Mouse (Mus musculus): Measurements from ENCODE around the gene Uts2. TPM values are rescaled to one million over a fixed set of nuclear protein-coding genes. Genes with fewer than 3 reads are reported as not detected.

Uts2 gene
- polyA plus RNA-seq, 1 experiment from 2014 or later, result not detected

DNA sequence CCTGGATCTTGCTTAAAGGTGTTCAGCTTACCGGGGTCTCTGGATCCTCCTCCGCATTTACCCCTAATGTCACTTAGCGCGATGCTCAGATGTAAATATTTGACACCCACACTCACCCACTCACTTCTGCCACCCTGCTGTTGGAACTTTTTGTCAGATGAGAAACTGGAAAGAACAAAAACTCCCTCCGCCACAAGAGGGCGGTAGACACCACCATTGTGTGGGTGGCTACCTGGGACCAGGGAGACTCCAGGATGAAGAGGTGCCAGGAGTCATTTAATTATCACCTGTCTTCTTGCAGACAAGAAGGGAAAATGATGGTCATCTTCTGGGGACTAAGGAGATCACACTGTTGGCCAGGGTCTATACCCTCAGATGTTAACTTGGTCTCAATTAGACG, 30.3 kb upstream of the Uts2 start:
- Histone ChIP-seq H3K27ac (ENCODE audit: low read depth, low read length) (no peak overlapping the region), H3K9ac (ENCODE audit: low read depth, low read length) (no peak overlapping the region), H3K4me2 (replicated peaks; ENCODE audit: low read depth, low read length) (no peak overlapping the region), H3K4me3 (ENCODE audit: low read depth, low read length) (no peak overlapping the region), H3K9me3 (ENCODE audit: control insufficient read depth, low read length) (no peaks in the 10 kb centered on the region), H3K36me3 (ENCODE audit: control insufficient read depth, insufficient read depth, low read length) (no peaks in the 10 kb centered on the region), H3K4me1 (replicated peaks; ENCODE audit: control insufficient read depth, insufficient read depth, low read length) (no peaks in the 10 kb centered on the region), H3K27me3 (ENCODE audit: control insufficient read depth, insufficient read depth, low read length) (no peaks in the 10 kb centered on the region)
- peak; percentile 72 for DNase-seq (ENCODE audit: low spot score)
- WGBS, result 23% methylated on average over 7 of the region's 7 CpGs
- no peak for ATAC-seq (ENCODE audit: low FRiP score)

DNA sequence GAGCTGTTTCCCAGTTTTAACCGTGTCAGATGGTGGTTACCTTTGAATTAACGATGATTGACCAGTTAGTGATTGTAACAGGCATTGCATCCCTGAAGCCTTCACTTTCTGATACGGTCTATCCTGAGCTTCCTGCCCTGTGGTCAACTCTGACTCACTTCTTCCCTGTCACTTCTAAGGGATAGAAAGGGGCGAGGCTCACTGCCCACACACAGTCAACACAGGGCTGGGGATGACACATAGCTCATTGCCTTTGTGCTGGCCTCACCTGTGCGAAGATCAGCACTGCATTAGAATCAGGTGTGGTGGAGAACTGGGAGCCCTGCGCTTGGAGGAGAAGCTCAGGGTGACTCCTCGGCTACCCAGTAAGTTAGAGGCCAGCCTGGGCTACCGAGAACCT, 27.9 kb upstream of the Uts2 start:
- Histone ChIP-seq H3K4me3 (ENCODE audit: low read depth, low read length) (no peak overlapping the region), H3K27me3 (ENCODE audit: control insufficient read depth, insufficient read depth, low read length) (no peaks in the 10 kb centered on the region), H3K9ac (ENCODE audit: low read depth, low read length) (no peak overlapping the region), H3K4me2 (replicated peaks; ENCODE audit: low read depth, low read length) (no peak overlapping the region), H3K9me3 (ENCODE audit: control insufficient read depth, low read length) (no peaks in the 10 kb centered on the region), H3K36me3 (ENCODE audit: control insufficient read depth, insufficient read depth, low read length) (no peaks in the 10 kb centered on the region), H3K4me1 (replicated peaks; ENCODE audit: control insufficient read depth, insufficient read depth, low read length) (no peaks in the 10 kb centered on the region), H3K27ac (ENCODE audit: low read depth, low read length) (no peak overlapping the region)
- DNase-seq (ENCODE audit: low spot score) (no peak), ATAC-seq (ENCODE audit: low FRiP score) (no peak)
- WGBS, result 91% methylated on average over 8 of the region's 8 CpGs

DNA sequence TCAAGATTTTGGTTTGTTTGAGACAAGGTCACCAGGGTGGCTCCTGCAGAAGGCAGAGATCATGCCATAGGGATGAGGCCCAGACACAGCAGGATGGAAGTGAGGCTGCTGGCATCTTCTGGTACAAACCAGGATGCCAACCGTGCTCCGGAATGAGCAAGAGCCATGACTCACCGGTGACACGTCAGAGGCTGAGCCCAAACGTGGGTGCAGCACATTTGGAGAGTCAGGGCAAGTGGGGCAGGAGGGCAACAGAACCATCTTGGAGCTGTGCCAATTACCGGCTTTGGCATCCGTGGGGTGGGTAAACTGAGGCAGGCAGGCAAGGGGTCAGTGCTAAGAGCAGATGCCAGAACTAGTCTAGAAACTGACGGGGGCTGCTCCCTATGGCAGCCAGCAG, 23.6 kb upstream of the Uts2 start:
- Histone ChIP-seq H3K9me3 (ENCODE audit: control insufficient read depth, low read length) (no peaks in the 10 kb centered on the region), H3K27ac (ENCODE audit: low read depth, low read length) (no peak overlapping the region), H3K4me2 (replicated peaks; ENCODE audit: low read depth, low read length) (no peak overlapping the region), H3K4me3 (ENCODE audit: low read depth, low read length) (no peak overlapping the region), H3K27me3 (ENCODE audit: control insufficient read depth, insufficient read depth, low read length) (no peaks in the 10 kb centered on the region), H3K4me1 (replicated peaks; ENCODE audit: control insufficient read depth, insufficient read depth, low read length) (no peaks in the 10 kb centered on the region), H3K9ac (ENCODE audit: low read depth, low read length) (no peak overlapping the region), H3K36me3 (ENCODE audit: control insufficient read depth, insufficient read depth, low read length) (no peaks in the 10 kb centered on the region)
- no peak for ATAC-seq (ENCODE audit: low FRiP score)
- WGBS, result 81% methylated on average over 8 of the region's 8 CpGs
- no peak for DNase-seq (ENCODE audit: low spot score)

DNA sequence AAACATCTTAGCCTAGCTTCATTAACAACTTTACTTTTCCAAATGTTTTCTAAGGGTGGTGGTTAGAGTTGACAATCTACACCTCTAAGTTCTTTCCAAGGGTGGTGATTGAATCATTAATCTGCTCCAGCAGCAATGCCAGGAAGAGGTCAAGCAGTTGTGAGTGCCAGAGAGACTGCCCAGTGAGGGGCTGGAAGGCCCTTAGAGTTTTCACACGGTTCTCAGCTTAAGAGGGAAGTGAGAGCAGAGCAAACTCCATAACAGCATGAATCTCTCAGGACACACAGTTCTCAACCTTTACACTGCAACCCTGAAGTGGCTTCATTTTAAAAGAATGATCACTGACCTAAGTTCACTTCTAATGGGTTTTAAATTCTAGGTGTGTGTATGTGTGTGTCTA, 21.8 kb upstream of the Uts2 start:
- WGBS, result 43% methylated on average over 1 of the region's 1 CpGs
- Histone ChIP-seq H3K4me2 (replicated peaks; ENCODE audit: low read depth, low read length) (no peak overlapping the region), H3K27ac (ENCODE audit: low read depth, low read length) (no peak overlapping the region), H3K9me3 (ENCODE audit: control insufficient read depth, low read length) (no peaks in the 10 kb centered on the region), H3K9ac (ENCODE audit: low read depth, low read length) (no peak overlapping the region), H3K36me3 (ENCODE audit: control insufficient read depth, insufficient read depth, low read length) (no peaks in the 10 kb centered on the region), H3K27me3 (ENCODE audit: control insufficient read depth, insufficient read depth, low read length) (no peaks in the 10 kb centered on the region), H3K4me1 (replicated peaks; ENCODE audit: control insufficient read depth, insufficient read depth, low read length) (no peaks in the 10 kb centered on the region), H3K4me3 (ENCODE audit: low read depth, low read length) (no peak overlapping the region)
- DNase-seq (ENCODE audit: low spot score) (no peak), ATAC-seq (ENCODE audit: low FRiP score) (no peak)

DNA sequence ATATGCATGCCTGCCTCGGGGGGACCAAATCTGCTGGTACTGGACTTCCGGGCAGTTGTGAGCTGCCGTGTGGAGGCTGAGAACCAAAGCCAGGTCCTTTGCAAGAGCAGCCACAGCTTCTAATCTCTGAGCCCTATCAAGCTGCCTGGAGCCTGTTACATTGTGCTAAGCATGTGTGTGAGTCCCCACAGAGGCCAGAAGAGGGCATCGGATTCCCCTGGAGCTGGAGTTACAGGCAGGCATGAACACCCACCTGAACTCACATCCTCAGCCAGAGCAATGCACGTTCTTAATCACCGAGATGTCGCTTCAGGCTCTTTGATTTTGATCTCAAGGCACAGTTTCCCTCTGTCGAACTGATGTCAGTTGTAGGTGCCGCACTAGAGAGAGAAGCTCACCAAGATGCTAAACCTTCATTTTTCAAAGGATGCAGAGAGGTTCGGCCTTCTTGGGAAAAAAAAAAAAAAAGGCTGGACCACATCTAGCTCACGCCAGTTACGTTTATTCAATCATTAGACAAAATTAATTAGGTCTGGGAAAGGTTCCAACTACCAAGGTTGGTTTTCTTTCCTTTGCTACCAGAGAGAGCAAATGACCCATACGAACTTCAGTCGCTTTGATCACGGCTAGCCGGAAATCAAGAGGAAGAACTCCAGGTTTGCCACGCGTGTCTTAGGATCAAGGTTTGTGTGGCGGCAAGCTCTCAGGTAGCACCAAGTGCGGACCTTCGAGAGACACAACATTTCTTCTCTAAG, 18.6 kb upstream of the Uts2 start:
- H3K27me3 ChIP-seq (ENCODE audit: control insufficient read depth, insufficient read depth, low read length), result no peaks in the 10 kb centered on the region
- H3K4me1 ChIP-seq (replicated peaks; ENCODE audit: control insufficient read depth, insufficient read depth, low read length), result no peaks in the 10 kb centered on the region
- WGBS, result 94% methylated on average over 21 of the region's 21 CpGs
- no peak overlapping the region for H3K27ac ChIP-seq (ENCODE audit: low read depth, low read length)
- H3K36me3 ChIP-seq (ENCODE audit: control insufficient read depth, insufficient read depth, low read length), result no peaks in the 10 kb centered on the region
- no peak overlapping the region for H3K4me3 ChIP-seq (ENCODE audit: low read depth, low read length)
- no peak overlapping the region for H3K9ac ChIP-seq (ENCODE audit: low read depth, low read length)
- no peak overlapping the region for H3K4me2 ChIP-seq (replicated peaks; ENCODE audit: low read depth, low read length)
- DNase-seq (ENCODE audit: low spot score) (no peak), ATAC-seq (ENCODE audit: low FRiP score) (no peak)
- no peaks in the 10 kb centered on the region for H3K9me3 ChIP-seq (ENCODE audit: control insufficient read depth, low read length)

DNA sequence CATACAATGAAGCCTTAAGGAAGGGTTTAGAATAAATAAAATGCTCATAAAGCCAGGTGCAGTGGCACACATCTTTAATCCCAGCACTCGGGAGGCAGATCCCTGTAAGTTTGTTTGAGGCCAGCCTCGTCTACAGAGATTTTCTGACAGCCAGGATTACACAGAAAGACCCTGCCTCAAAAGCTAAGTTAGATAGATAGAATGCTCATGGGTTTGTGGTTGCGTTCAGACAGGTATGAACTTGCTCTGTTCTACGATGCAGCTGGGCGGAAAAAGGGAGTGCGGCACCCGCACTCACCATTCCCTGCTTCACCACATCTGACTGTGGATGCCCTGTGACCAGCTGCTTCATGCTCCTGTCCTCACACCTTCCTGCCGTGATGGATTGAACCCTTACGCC, 17.4 kb upstream of the Uts2 start:
- no peaks in the 10 kb centered on the region for H3K27me3 ChIP-seq (ENCODE audit: control insufficient read depth, insufficient read depth, low read length)
- no peaks in the 10 kb centered on the region for H3K36me3 ChIP-seq (ENCODE audit: control insufficient read depth, insufficient read depth, low read length)
- H3K9me3 ChIP-seq (ENCODE audit: control insufficient read depth, low read length), result no peaks in the 10 kb centered on the region
- no peak overlapping the region for H3K4me3 ChIP-seq (ENCODE audit: low read depth, low read length)
- WGBS, result 84% methylated on average over 9 of the region's 9 CpGs
- no peak overlapping the region for H3K27ac ChIP-seq (ENCODE audit: low read depth, low read length)
- ATAC-seq (ENCODE audit: low FRiP score) (no peak), DNase-seq (ENCODE audit: low spot score) (no peak)
- no peak overlapping the region for H3K9ac ChIP-seq (ENCODE audit: low read depth, low read length)
- H3K4me1 ChIP-seq (replicated peaks; ENCODE audit: control insufficient read depth, insufficient read depth, low read length), result no peaks in the 10 kb centered on the region
- no peak overlapping the region for H3K4me2 ChIP-seq (replicated peaks; ENCODE audit: low read depth, low read length)

DNA sequence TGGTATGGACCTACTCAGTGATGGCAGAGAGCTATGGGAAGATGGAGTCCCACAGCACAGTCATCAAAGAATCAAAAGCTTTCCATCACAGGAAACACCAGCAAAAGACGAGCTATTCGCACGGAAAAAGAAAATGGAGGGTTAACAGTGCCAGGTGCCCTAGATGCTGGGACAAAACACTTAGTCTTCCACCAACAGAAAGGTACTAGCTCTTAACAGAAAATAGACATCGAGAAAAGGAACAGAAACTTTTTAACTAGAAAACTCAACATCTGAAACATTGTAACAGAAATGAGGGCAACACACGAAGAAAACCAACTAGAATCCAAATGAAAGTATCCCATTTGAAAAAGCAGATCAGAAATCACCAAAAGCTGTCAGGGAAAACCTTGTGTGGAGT, 16.7 kb upstream of the Uts2 start:
- DNase-seq (ENCODE audit: low spot score) (no peak), ATAC-seq (ENCODE audit: low FRiP score) (no peak)
- no peak overlapping the region for H3K4me3 ChIP-seq (ENCODE audit: low read depth, low read length)
- 85% methylated on average over 5 of the region's 5 CpGs for WGBS
- H3K36me3 ChIP-seq (ENCODE audit: control insufficient read depth, insufficient read depth, low read length), result no peaks in the 10 kb centered on the region
- H3K9me3 ChIP-seq (ENCODE audit: control insufficient read depth, low read length), result no peaks in the 10 kb centered on the region
- H3K4me1 ChIP-seq (replicated peaks; ENCODE audit: control insufficient read depth, insufficient read depth, low read length), result no peaks in the 10 kb centered on the region
- no peak overlapping the region for H3K27ac ChIP-seq (ENCODE audit: low read depth, low read length)
- no peak overlapping the region for H3K9ac ChIP-seq (ENCODE audit: low read depth, low read length)
- H3K27me3 ChIP-seq (ENCODE audit: control insufficient read depth, insufficient read depth, low read length), result no peaks in the 10 kb centered on the region
- H3K4me2 ChIP-seq (replicated peaks; ENCODE audit: low read depth, low read length), result no peak overlapping the region

DNA sequence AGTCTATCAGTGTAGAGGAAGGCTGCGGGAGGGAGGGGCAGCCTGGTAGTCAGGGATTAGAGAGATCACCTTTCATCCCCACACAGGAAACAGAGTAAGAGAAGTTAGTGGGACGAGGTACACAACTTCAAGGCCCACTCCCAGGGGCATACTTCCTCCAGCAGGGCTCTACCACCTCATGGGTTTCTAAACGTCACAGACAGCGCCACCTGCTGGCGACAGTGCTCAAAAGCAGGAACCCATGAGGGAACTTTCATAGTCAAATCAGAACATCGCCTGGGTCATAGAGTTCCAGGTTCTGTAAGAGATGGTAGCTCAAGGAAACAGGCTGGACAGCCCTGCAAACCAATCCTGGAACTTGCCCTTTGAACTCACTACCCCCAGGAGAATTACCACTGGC, 6.7 kb upstream of the Uts2 start:
- Histone ChIP-seq H3K4me3 (ENCODE audit: low read depth, low read length) (no peak overlapping the region), H3K9me3 (ENCODE audit: control insufficient read depth, low read length) (no peaks in the 10 kb centered on the region), H3K9ac (ENCODE audit: low read depth, low read length) (no peak overlapping the region), H3K36me3 (ENCODE audit: control insufficient read depth, insufficient read depth, low read length) (no peaks in the 10 kb centered on the region), H3K4me1 (replicated peaks; ENCODE audit: control insufficient read depth, insufficient read depth, low read length) (no peaks in the 10 kb centered on the region), H3K4me2 (replicated peaks; ENCODE audit: low read depth, low read length) (no peak overlapping the region), H3K27me3 (ENCODE audit: control insufficient read depth, insufficient read depth, low read length) (no peaks in the 10 kb centered on the region), H3K27ac (ENCODE audit: low read depth, low read length) (no peak overlapping the region)
- 55% methylated on average over 6 of the region's 6 CpGs for WGBS
- ATAC-seq (ENCODE audit: low FRiP score), result no peak
- DNase-seq (ENCODE audit: low spot score), result peak; percentile 50

DNA sequence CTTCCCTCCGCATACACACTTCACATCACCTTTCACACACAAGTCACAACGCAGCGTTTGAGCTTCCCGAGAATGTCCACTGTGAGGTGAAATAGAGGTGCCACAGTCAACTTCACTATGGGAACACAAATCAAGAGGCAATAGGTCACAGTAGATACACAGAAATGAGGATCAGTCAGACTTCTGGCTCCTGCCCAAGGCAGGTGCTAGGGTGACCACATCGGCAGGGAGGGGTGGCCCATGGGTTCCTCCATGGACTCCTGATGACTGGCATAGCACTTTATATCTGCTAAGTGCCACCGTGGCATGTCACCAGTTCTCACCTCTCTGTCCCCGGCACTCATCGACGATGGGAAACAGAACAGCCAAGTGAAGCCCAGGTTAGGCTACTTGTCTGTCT, 1.7 kb downstream of the Uts2 start:
- H3K36me3 ChIP-seq (ENCODE audit: control insufficient read depth, insufficient read depth, low read length), result no peaks in the 10 kb centered on the region
- H3K9me3 ChIP-seq (ENCODE audit: control insufficient read depth, low read length), result no peaks in the 10 kb centered on the region
- ATAC-seq (ENCODE audit: low FRiP score) (no peak), DNase-seq (ENCODE audit: low spot score) (no peak)
- no peak overlapping the region for H3K27ac ChIP-seq (ENCODE audit: low read depth, low read length)
- no peaks in the 10 kb centered on the region for H3K4me1 ChIP-seq (replicated peaks; ENCODE audit: control insufficient read depth, insufficient read depth, low read length)
- 91% methylated on average over 9 of the region's 9 CpGs for WGBS
- no peak overlapping the region for H3K4me2 ChIP-seq (replicated peaks; ENCODE audit: low read depth, low read length)
- H3K27me3 ChIP-seq (ENCODE audit: control insufficient read depth, insufficient read depth, low read length), result no peaks in the 10 kb centered on the region
- no peak overlapping the region for H3K9ac ChIP-seq (ENCODE audit: low read depth, low read length)
- no peak overlapping the region for H3K4me3 ChIP-seq (ENCODE audit: low read depth, low read length)
